Mouse (Mus musculus): ENCODE measurements around the gene Defb33. TPM values are rescaled to one million over a fixed set of nuclear protein-coding genes. Genes with fewer than 3 reads are reported as not detected.

Gene Defb33
- not detected for total RNA-seq (2021)
- long read RNA-seq, experiment 1, result 0 reads
- long read RNA-seq, experiment 2, result 0 reads

GRCm38 (mm10) chr8:20892369-20892768, at the start of gene Defb33:
TSS of gene Defb33 (plus strand) at chr8:20892669.
- DNase-seq (ENCODE audit: low spot score in 2 of 2), result no peak
- intact Hi-C loops (cut with DNase I), result no loop called here

GRCm38 (mm10) chr8:20874608-20875007, 17.9 kb upstream of the Defb33 start:
- intact Hi-C loops (cut with DNase I), result no loop called here
- DNase-seq (ENCODE audit: low spot score in 2 of 2), result no peak

GRCm38 (mm10) chr8:20902527-20902926, 10.1 kb downstream of the Defb33 start, which contains the start of gene Gm15056:
TSS of gene Gm15056 (minus strand) at chr8:20902627.
- DNase-seq (ENCODE audit: low spot score in 2 of 2), result no peak
- intact Hi-C loops (cut with DNase I), result no loop called here

- intact Hi-C loops (cut with DNase I), result no loop called here
Observed at GRCm38 (mm10) chr8:20907119-20907518, 14.7 kb downstream of the Defb33 start.

GRCm38 (mm10) chr8:20908256-20908655, 15.8 kb downstream of the Defb33 start:
- no peak for DNase-seq (ENCODE audit: low spot score in 2 of 2)
- intact Hi-C loops (cut with DNase I), result no loop called here

More at GRCm38 (mm10) chr8:20907119-20907518, 14.7 kb downstream of the Defb33 start:
- DNase-seq (ENCODE audit: low spot score in 2 of 2), result no peak

- intact Hi-C loops (cut with DNase I), result no loop called here
- DNase-seq (ENCODE audit: low spot score in 2 of 2), result no peak
Observed at GRCm38 (mm10) chr8:20912288-20912687, 19.8 kb downstream of the Defb33 start.

- intact Hi-C loops (cut with DNase I), result no loop called here
- no peak for DNase-seq (ENCODE audit: low spot score in 2 of 2)
Observed at GRCm38 (mm10) chr8:20921971-20922370, 29.5 kb downstream of the Defb33 start, which contains the start of gene Gm6040. TSS of gene Gm6040 (minus strand) at chr8:20922071.

- intact Hi-C loops (cut with DNase I), result no loop called here
- DNase-seq (ENCODE audit: low spot score in 2 of 2), result no peak
Observed at GRCm38 (mm10) chr8:20944610-20945009, 52.1 kb downstream of the Defb33 start, which contains the start of gene AY761185. TSS of gene AY761185 (minus strand) at chr8:20944710.

Other genes starting within 250 kb of the Defb33 start
- gene Gm15056, start 10.0 kb downstream of the Defb33 start, total RNA-seq (2021), result not detected
- gene Gm6040, start 29.4 kb downstream of the Defb33 start, total RNA-seq (2021), result not detected
- not detected for gene AY761185, start 52.0 kb downstream of the Defb33 start, total RNA-seq (2021)
- gene Defa21, start 132.9 kb downstream of the Defb33 start, total RNA-seq (2021), result not detected
- gene Defa23, start 162.4 kb downstream of the Defb33 start, total RNA-seq (2021), result not detected
- gene Defa35, start 172.4 kb downstream of the Defb33 start, total RNA-seq (2021), result not detected
- gene Defa25, start 191.8 kb downstream of the Defb33 start, total RNA-seq (2021), result not detected
- not detected for gene Gm14851, start 203.4 kb downstream of the Defb33 start, total RNA-seq (2021)
- gene Defa30, start 242.0 kb downstream of the Defb33 start, total RNA-seq (2021), result not detected